Mouse (Mus musculus) liver, adult 2 months (tissue): ENCODE measurements around the gene P3h2.

Experiments
- CTCF ChIP-seq: fragments of 200-500 bp; IDR thresholded peaks from 2 replicates; pipeline ENCODE4 v1.5.1; 2011; ENCODE audit warnings: low read depth, low read length, control low read depth
- POLR2A ChIP-seq: fragments of 200-500 bp; IDR thresholded peaks from 2 replicates; pipeline ENCODE4 v1.6.1; 2011; ENCODE audit warnings: low read length, control low read depth; ENCODE audit not compliant: insufficient read depth; ENCODE audit errors: extremely low read depth

- TF ChIP-seq POLR2A (no peak), CTCF (no peak)
Observed at GRCm38 (mm10) chr16:26002848-26003247, 102.7 kb downstream of the P3h2 start.
